Mouse (Mus musculus): ENCODE data around the gene Ctdnep1. TPM values are rescaled to one million over a fixed set of nuclear protein-coding genes. Genes with fewer than 3 reads are reported as not detected.

Ctdnep1 gene
- total RNA-seq, 2 experiments from 2014 or later, result 132 to 144 TPM

DNA sequence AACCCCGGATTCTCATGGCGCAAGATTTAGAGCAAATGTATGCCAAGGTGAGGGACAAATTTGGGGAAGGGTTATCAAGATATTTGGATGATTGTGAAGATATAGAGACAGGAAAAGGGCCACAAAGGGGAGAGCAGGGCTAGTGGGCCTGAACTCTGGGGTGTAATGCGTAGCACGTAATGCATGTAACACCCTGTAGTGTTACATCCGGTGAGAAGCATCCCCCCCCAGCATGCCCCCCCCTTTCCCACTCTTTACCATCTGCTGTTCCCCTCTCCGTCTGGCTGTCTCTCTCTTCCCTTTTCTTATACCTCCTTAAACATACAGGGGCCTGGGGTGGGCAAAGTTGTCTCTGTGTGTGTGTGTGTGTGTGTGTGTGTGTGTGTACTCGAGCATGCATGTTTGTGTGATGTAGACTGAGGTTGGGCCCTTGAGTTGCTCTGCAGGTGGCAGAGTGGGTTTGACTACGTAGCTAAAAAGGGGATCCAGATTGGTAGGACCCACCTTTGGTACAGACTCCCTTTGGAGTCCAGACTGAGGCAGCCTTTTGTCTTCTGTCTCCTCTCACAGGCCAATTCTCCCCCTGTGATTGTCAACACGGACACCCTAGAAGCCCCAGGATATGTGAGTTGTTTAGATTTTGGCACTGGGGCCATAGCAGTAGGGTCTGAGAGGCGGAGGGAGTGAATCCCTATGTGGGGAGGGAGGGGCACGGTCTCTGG, 49.0 kb downstream of the Ctdnep1 start:
- DNase-seq, result no peak

DNA sequence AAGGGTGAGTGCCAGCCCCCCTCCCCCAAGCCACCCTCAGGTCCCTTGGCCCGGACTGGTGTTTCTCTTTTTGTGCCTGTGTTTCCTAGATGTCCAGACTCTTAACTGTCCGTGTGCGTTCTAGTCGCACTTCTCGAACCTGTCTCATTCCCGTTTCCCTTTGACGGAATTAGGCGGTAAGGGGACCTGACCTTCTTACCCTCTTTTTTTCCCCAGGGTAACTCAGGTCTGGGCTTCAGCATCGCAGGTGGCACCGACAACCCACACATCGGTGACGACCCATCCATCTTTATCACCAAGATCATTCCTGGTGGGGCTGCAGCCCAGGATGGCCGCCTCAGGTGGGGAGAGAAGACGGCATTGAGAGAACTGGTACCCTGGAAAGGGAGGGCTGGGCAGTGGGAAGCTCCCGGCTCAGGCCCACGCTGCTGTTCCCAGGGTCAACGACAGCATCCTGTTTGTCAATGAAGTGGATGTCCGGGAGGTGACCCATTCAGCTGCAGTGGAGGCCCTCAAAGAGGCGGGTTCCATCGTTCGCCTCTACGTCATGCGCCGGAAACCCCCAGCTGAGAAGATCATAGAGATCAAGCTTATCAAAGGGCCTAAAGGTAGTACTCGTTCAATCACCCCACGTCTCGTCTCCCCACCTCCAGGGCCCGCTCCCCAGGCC, 49.8 kb downstream of the Ctdnep1 start:
- no peak for DNase-seq

DNA sequence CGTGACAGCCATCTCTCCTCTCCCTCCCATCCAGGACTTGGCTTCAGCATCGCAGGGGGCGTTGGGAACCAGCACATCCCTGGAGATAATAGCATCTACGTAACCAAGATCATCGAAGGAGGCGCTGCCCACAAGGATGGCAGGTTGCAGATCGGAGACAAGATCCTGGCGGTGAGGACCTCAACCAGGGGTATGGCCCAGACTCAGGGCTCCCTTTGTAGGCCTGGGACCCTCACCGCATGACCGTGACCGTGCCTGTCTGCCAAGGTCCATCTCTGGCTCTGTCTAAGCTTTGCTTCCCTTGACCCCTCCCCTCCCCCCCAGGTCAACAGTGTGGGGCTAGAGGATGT, 50.3 kb downstream of the Ctdnep1 start:
- DNase-seq, result no peak

DNA sequence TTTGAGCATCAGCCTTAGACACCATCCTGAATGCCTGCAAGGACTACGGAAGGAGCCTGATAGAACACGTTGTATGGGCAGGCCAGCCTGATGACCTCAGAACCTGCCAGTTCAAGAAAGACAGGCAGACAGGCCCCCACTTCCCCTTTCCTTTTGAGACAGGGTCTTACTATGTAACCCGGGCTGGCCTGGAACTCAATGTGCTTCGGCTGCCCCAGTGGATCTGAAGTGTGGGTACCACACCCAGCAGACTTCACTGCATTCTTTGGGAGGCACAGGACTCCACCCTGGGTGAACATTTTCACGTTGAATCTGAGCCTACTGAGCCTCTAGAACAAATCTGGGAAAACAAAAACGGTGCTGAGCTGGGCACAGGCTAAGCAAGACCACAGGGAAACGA, 57.2 kb downstream of the Ctdnep1 start:
- DNase-seq, result no peak

DNA sequence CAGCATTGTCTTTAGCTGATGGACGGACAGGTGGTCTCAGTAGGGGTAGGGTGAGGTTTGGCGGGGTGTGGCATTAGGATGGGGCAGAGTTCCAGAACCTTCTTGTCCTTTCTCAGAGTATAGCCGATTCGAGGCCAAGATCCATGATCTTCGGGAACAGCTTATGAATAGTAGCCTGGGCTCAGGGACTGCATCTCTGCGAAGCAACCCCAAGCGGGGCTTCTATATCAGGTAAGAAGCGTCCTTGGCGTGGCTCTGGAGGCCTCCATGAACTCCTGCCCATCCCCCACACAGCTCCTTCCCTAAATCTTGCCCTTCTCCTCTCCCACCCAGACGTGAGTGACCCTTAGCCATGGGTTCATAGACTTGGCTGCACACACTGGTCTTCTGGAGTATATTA, 58.7 kb downstream of the Ctdnep1 start:
- DNase-seq, result no peak

DNA sequence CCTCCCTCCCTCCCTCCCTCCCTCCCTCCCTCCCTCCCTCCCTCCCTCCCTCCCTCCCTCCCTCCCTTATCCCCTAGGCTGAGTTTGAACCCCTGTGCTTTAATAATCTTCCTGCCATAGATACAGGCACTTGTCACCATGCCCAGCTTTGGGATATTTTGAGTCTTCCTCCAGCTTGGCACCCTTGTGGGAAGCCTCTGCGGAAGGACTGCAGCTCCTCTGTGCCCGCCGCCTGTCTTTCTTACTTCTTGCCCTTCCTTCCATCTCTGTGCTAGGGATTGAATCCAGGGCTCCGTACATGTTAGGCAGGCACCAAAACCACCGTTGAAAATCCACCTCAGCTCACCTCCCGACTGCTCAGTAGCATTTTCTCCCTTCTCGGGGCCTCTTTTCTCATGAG, 59.2 kb downstream of the Ctdnep1 start:
- DNase-seq, result no peak

Small RNA genes lying within 50 kb of the gene (microRNA-seq; reads per million reads assigned to microRNA genes)
- 0.35 to 0.41 reads per million in 2 experiments for gene Gm44349
- gene Mir324, result 3,784 to 4,095 reads per million in 2 experiments

Other genes with a start within 250 kb of the Ctdnep1 start
- gene Polr2a, start 222.5 kb upstream of the Ctdnep1 start, total RNA-seq (2021), result 10 to 100 TPM; 53.7 TPM
- gene Slc35g3, start 219.2 kb upstream of the Ctdnep1 start, total RNA-seq (2021), result not detected
- gene Zbtb4, start 215.2 kb upstream of the Ctdnep1 start, total RNA-seq (2021), result 10 to 100 TPM; 34.1 to 36.8 TPM
- 1 to 10 TPM; 3.1 to 5.1 TPM for gene Chrnb1, start 185.2 kb upstream of the Ctdnep1 start, total RNA-seq (2021)
- 1 to 10 TPM; 3.1 to 3.7 TPM for gene Fgf11, start 179.3 kb upstream of the Ctdnep1 start, total RNA-seq (2021)
- gene Tmem102, start 175.5 kb upstream of the Ctdnep1 start, total RNA-seq (2021), result under 1 TPM; 0.60 to 0.92 TPM
- gene Gm39566, start 165.9 kb upstream of the Ctdnep1 start, total RNA-seq (2021), result not detected
- gene Spem2, start 162.7 kb upstream of the Ctdnep1 start, total RNA-seq (2021), result not detected
- gene Spem1, start 159.0 kb upstream of the Ctdnep1 start, total RNA-seq (2021), result not detected
- gene Nlgn2, start 143.4 kb upstream of the Ctdnep1 start, total RNA-seq (2021), result 10 to 100 TPM; 11.0 to 11.6 TPM
- gene Tmem256, start 142.6 kb upstream of the Ctdnep1 start, total RNA-seq (2021), result 100 to 1,000 TPM; 143 to 166 TPM
- 10 to 100 TPM; 59.7 to 59.9 TPM for gene Plscr3, start 134.8 kb upstream of the Ctdnep1 start, total RNA-seq (2021)
- not detected for gene Tnk1, start 122.4 kb upstream of the Ctdnep1 start, total RNA-seq (2021)
- not detected for gene Tmem95, start 103.1 kb upstream of the Ctdnep1 start, total RNA-seq (2021)
- gene Kctd11, start 99.8 kb upstream of the Ctdnep1 start, total RNA-seq (2021), result 1 to 10 TPM; 3.3 TPM
- 1 to 10 TPM; 2.8 to 3.2 TPM for gene Acap1, start 85.6 kb upstream of the Ctdnep1 start, total RNA-seq (2021)
- 1 to 10 TPM; 5.2 to 6.2 TPM for gene 2810408A11Rik, start 80.2 kb upstream of the Ctdnep1 start, total RNA-seq (2021)
- 10 to 100 TPM; 45.8 to 48.5 TPM for gene Neurl4, start 80.1 kb upstream of the Ctdnep1 start, total RNA-seq (2021)
- gene Gps2, start 67.3 kb upstream of the Ctdnep1 start, total RNA-seq (2021), result 10 to 100 TPM; 29.6 to 33.0 TPM
- gene Eif5a, start 59.2 kb upstream of the Ctdnep1 start, total RNA-seq (2021), result 100 to 1,000 TPM; 550 to 556 TPM
- 10 to 100 TPM; 24.8 to 35.7 TPM for gene Ybx2, start 45.4 kb upstream of the Ctdnep1 start, total RNA-seq (2021)
- 100 to 1,000 TPM in 1 of 2 experiments, 10 to 100 TPM in 1; 97.9 to 101 TPM for gene Slc2a4, start 33.0 kb upstream of the Ctdnep1 start, total RNA-seq (2021)
- under 1 TPM in 1 of 2 experiments, not detected in 1; 0.76 TPM for gene Cldn7, start 16.4 kb upstream of the Ctdnep1 start, total RNA-seq (2021)
- gene Elp5, start 1.4 kb downstream of the Ctdnep1 start, total RNA-seq (2021), result 10 to 100 TPM; 63.1 to 64.6 TPM
- gene Gabarap, start 10.0 kb downstream of the Ctdnep1 start, total RNA-seq (2021), result 100 to 1,000 TPM; 271 TPM
- 10 to 100 TPM; 25.0 to 30.3 TPM for gene Phf23, start 14.6 kb downstream of the Ctdnep1 start, total RNA-seq (2021)
- gene Dvl2, start 19.4 kb downstream of the Ctdnep1 start, total RNA-seq (2021), result 10 to 100 TPM; 13.1 to 14.0 TPM
- 100 to 1,000 TPM; 862 to 957 TPM for gene Acadvl, start 34.3 kb downstream of the Ctdnep1 start, total RNA-seq (2021)
- gene Dlg4, start 35.8 kb downstream of the Ctdnep1 start, total RNA-seq (2021), result 10 to 100 TPM; 13.2 to 15.5 TPM
- not detected for gene Asgr1, start 72.9 kb downstream of the Ctdnep1 start, total RNA-seq (2021)
- not detected for gene Asgr2, start 111.5 kb downstream of the Ctdnep1 start, total RNA-seq (2021)
- gene Mgl2, start 149.2 kb downstream of the Ctdnep1 start, total RNA-seq (2021), result under 1 TPM; 0.29 to 0.50 TPM
- gene Clec10a, start 175.0 kb downstream of the Ctdnep1 start, total RNA-seq (2021), result under 1 TPM; 0.60 to 0.99 TPM
- under 1 TPM in 1 of 2 experiments, not detected in 1; 0.43 TPM for gene Slc16a11, start 231.6 kb downstream of the Ctdnep1 start, total RNA-seq (2021)
- 1 to 10 TPM; 6.3 to 6.5 TPM for gene Slc16a13, start 239.9 kb downstream of the Ctdnep1 start, total RNA-seq (2021)
- 10 to 100 TPM; 47.0 to 53.6 TPM for gene Bcl6b, start 248.6 kb downstream of the Ctdnep1 start, total RNA-seq (2021)